Mouse (Mus musculus) heart, adult 2 months (tissue): ENCODE results near the gene Lax1.
"Not testable (repeated sequence)": the region's sequence is repeated elsewhere in the genome, so short reads cannot be mapped to it uniquely, and the experiment has no call there.

Experiments used
- CTCF ChIP-seq: fragments of 200-600 bp; IDR thresholded peaks from 2 replicates; pipeline ENCODE4 v1.8.1; 2022; ENCODE audit warnings: antibody characterized with exemption, mild to moderate bottlenecking, moderate library complexity
- EP300 ChIP-seq: fragments of 200-500 bp; IDR thresholded peaks from 2 replicates; pipeline ENCODE4 v1.6.1; 2011; ENCODE audit warnings: low read depth, low read length, control low read depth; ENCODE audit not compliant: insufficient read depth
- POLR2A ChIP-seq: fragments of 200-500 bp; IDR thresholded peaks from 2 replicates; pipeline ENCODE4 v1.6.1; 2011; ENCODE audit warnings: mild to moderate bottlenecking, low read depth, low read length, control low read depth; ENCODE audit not compliant: insufficient read depth

- TF ChIP-seq POLR2A, CTCF, EP300: not testable (repeated sequence)
Observed at GRCm38 (mm10) chr1:133665713-133666112, 24.2 kb downstream of the Lax1 start.
